Mouse (Mus musculus) neural tube, embryonic 10.5 days (tissue): Measurements from ENCODE around the gene Fam107b.
"Not testable (repeated sequence)": the region's sequence is repeated elsewhere in the genome, so short reads cannot be mapped to it uniquely, and the experiment has no call there.

Experiments
- DNase-seq: peaks from one replicate; pipeline ENCODE4 v3.0.0-alpha.2; 2017; ENCODE audit warnings: low spot score; ENCODE audit errors: extremely low spot score

Gene Fam107b

DNA sequence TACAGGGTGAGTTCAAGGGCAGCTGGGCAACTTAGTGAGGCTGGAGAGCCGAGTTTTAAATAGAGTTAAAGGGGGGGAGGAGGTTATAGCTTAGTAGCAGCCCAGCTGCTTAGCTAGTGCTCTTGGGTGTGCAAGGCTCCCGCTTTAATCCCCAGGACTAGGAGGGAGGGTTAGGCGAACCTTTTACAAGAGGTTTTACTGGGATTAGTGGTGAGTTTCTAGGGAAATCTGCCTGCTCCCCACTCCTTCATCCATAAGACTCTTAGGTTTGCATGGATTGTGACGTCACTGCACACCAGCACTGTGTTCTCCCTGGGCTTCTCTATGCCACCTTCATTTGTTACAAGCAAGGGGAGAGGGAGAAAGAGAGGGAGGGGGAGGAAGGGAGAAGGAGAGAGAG is 88.6 kb downstream of the Fam107b start:
- DNase-seq = no peak

- DNase-seq = no peak
These were observed 89.1 kb downstream of the Fam107b start for GRCm38 (mm10) chr2:3659300-3659910.

DNA sequence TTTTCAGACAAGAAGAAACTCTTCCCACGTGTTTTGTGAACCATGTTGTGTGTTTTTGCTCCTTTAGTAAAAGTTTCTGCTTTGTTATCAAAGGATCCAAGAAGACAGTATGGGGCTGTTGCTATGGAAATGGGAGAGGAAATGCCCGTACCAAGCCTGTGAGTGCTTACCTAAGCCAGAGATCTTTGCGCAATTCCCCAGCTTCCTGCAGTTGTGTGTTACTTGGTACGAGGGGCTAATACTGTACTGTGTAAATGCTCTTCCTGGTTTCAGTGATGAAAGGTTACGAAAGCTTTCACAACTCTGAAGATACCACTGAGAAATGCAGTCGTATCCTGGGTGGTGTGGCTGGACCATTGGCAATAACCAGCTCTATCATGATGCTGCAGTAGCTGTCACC is 93.8 kb downstream of the Fam107b start:
- no peak for DNase-seq

GRCm38 (mm10) chr2:3668682-3669081 is 98.4 kb downstream of the Fam107b start:
- no peak for DNase-seq

DNA sequence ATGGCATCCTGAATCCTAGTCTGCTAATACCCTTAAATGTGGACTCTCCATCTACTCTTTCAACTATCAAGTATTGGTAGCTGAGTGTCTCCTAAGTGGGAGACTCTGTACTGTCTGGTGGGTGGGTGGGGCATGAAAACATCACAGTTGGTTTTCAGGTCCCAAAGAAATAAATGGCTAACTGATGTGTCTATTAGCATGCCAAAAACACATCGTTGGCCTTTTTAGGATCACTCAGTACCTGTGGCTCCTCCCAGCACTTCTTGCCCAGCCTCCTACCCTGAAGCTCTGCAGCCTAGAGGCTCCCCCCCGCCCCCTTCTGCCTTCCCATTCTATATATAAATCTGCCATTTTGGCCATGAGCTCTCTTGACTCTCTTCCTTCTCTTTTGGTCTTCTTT is 99.4 kb downstream of the Fam107b start:
- no peak for DNase-seq

GRCm38 (mm10) chr2:3672654-3673367 is 102.5 kb downstream of the Fam107b start:
- no peak for DNase-seq

DNA sequence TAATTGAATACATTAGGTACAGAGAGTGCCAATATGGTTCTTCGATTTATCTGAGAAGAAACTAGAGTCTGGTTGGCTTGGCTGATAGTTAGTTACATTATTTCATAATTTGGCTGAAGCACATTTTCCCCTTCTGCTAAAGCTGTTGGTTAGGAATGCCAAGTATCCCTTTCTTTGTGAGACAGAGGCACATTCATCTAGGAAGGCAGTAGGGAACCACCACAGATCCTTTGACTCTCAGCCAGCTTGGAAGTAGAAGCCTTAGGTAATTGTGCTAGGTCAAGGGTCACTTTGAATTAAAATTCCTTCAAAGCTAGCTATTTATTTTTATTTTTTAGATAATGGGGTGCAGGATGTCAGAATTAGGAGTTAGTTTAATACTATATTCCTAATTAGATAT is 105.2 kb downstream of the Fam107b start:
- no peak for DNase-seq

- no peak for DNase-seq
These were observed 112.4 kb downstream of the Fam107b start for GRCm38 (mm10) chr2:3682699-3683098.

DNA sequence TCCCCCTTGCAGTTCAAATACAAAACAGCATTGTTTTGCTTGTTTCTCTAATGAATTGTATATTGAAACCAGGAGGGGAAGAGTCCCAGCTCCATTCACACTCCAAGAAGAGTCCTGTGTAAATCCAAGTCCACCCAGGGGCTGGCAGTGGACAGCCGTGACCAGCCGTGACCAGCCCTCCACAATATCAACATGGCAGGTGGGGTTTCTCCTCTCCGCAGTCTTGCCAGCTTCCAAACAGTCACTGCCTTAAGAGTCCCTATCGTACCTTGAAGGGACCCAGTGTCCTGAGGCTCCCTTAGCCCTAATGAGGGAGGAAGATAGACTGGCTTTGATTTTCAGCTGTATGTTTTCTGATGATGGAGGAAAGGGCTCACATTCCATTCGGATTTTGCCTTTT is 113.1 kb downstream of the Fam107b start:
- no peak for DNase-seq

DNA sequence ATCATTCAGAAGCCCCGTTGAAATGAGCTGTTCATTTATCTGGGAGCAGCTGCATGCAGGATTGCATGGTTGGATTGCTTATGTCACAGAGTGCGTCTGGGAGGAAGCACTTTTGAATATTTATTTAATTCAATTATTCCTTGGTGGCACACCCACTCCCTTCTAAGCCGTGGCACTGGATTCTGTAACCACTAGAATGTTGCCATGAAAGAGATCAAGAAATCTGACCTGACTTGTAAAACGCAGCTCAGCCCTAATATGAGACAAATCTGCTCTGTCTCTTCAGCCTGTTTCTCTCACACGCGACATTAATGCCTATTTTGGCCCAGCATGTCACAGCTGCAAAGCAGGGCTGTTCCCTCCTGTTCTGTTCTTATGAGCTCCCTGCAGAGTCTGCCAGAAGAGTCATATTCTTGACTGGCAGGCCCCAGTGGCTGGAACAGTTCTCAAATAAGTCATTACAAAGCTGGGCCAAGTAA is 113.5 kb downstream of the Fam107b start:
- no peak for DNase-seq

DNA sequence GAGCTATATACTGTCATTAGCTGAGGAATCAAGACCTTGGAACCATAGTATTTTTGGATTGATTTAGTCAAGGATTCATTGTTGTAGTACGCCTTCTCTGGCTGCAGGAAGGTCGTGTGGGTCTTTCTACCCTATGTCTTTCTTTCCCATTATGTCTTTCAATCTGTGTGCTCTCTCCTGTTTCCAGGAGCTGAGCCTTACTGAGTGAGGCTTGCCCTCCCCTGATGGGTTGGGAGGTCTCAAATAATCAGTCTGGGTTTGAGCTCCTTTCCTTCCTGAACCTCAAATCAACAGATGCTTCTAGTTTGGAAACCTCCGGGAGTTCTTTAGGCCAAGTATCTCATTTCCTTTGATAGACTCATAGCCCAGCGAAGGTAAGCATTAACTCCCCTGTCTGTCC is 119.9 kb downstream of the Fam107b start:
- DNase-seq = no peak

- DNase-seq = no peak
These were observed 122.5 kb downstream of the Fam107b start for GRCm38 (mm10) chr2:3692833-3693232.

DNA sequence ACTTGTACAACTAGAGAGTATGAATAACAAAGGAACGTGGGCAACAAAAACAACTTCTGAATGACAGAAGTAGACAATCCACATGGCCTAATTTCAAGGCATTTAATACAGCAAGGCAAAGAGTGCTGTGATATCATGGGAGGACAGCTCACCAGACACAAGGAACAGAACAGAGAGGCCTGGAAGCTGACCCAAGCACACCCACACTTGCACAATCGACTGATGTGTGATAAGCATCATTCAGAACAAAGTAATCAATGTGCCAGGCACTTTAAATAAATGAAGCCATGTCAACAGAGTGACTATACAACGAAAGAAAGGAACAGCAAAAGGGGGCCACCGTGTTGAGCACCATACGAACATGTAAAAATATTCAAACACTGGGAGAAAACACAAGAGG is 125.6 kb downstream of the Fam107b start:
- no peak for DNase-seq

- no peak for DNase-seq
These were observed 130.1 kb downstream of the Fam107b start for GRCm38 (mm10) chr2:3700368-3700767.

- no peak for DNase-seq
These were observed 132.4 kb downstream of the Fam107b start for GRCm38 (mm10) chr2:3702640-3703190.

DNA sequence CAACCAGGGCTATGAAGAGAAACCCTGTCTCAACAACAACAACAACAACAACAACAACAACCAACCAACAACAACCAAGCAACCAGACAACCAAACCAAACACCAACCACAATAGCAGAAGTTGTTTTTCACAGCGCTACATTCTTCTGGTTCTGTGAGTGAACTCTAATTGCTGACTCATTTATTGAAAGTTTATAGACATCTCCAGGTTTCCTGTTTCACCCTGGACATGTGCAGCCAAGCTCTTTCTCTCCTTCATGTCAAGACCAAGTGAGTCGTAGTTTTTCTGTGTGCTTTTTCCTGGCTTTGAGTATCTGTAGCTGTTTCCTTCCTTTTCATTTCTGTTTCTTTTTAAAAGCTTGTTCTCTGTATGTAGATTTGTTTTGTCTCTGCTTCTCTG is 133.5 kb downstream of the Fam107b start:
- no peak for DNase-seq

DNA sequence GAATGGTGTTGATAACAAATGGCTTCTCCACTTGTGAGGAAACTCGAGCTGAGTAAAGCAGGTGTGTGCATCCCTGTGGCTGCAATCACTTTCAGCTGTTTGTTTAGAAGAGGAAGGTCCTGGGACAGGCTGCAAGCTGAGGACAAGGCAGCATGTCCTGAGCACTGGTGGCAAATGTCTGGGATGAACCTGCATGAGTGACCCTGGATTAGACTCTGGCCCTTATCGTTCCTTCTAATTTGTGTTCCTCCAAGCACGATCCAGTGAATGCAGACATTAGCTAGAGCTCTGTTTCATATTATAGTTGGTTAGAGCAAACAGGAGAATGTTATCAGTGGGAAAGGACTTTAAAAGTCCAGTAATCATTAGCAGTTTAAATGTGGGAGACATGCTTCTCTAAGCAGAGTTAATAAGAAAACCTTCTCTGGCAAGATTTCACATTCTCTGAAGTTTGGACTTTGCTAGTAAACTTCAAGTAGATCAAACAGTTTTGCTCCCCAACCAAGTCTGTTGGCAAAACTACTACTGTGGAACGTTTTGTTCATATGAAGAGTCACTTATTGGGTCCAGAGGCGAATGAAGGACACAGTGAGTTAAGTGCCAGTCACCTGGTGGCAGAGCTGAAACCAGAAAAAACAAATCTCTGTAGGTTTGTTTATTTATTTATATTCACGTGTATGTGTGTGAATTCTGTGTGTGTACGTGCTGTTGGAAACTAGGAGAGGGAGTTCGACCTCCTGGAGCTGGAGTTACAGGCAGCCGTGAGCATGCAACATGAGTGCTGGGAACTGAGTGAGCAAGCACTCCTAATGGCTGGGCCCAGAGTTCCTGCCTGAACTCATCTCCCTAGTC is 134.2 kb downstream of the Fam107b start:
- no peak for DNase-seq

DNA sequence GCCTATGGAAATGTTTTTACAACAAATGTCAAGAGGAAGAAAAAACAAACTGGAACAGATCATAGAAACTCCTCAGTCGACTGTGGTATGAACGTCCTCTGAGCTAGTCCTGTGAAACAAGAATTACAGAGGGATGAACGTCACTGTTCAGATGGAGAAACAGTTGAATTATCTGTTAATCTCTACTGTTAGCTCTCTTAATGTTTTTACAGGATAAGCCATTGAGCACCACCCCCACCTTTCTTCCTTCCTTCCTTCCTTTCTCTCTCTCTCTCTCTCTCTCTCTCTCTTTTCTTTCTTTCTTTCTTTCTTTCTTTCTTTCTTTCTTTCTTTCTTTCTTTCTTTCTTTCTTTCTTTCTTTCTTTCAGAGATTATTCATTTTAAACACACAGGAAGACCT is 135.0 kb downstream of the Fam107b start:
- not testable (repeated sequence) for DNase-seq

GRCm38 (mm10) chr2:3707236-3707635 is 136.9 kb downstream of the Fam107b start:
- no peak for DNase-seq

DNA sequence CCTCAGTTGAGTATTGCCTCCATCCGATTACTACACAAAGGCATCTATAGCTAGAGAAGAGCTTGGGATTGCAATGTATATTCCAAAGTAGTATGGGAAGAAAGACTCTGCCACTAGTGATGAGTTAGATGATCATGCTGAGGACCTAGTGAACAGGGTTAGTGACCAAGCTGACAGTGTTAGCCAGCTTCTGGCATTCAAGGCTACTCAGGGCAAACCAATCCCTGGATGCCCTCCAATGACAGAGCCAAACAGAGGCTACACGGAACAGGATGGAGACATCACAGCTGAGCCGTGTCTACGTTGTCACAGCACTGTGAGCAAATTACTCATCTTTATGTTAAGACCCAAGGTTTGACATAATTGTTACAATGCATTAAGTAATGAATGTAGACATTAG is 138.3 kb downstream of the Fam107b start:
- DNase-seq = no peak

GRCm38 (mm10) chr2:3709882-3710281 is 139.6 kb downstream of the Fam107b start:
- DNase-seq = no peak

DNA sequence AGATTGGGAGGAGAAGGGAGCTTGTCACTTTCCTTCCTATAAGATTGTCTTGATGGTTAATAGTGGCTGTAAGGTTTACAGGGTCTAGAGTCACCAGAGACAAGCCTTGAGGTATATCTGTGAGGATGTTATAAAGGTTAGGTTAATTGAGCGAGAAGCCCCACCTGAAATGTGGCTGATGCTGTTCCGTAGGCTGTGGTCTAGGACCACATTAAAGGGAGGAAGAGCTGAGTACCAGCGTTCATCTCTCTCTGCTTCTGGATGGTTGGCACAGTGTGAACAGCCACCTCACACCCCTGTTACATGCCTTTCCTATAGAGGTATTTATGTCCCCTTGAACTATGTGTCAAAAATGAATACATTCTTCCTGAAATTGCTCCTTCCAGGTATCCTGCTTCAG is 140.2 kb downstream of the Fam107b start:
- DNase-seq = no peak
